Mouse (Mus musculus): ENCODE measurements around the gene Zfp97.
"Not testable (repeated sequence)": the region's sequence is repeated elsewhere in the genome, so short reads cannot be mapped to it uniquely, and the experiment has no call there.

The Zfp97 gene

DNA sequence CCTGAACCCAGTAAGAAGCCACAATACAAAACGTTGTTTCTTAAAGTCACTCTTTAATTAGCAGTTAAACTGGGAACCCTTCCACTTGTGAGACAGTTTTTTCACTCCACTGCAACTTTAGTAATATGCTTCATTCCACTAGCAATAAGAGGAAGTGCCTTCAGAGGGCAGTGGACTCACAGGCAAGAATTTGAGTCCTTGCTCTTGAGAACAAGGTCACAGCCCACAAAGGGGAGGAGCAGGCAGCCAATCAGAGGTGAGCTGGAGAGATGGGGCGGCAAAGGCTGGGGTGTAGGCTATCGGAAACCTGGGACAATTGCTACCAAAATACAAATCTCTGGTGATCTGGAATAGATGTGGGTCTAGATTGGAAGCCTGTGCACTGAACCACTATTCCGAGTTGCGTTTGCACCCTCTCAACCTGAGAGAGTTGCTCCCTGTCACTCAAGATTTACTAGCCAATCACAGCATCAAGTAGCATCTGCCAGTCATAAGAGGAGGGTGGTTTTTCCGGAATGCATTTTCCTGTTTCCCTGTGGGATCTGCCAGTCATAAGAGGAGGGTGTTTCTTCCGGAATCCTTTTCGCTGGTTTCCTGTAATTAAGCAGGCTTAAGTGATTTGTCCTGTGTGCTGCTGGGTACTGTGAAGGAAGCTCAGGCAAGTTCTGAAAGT, at the start of gene Zfp97:
Zfp97 (plus strand) TSS at position 586 of the 673 bp plus-strand sequence.
- DNase-seq = not testable (repeated sequence)

DNA sequence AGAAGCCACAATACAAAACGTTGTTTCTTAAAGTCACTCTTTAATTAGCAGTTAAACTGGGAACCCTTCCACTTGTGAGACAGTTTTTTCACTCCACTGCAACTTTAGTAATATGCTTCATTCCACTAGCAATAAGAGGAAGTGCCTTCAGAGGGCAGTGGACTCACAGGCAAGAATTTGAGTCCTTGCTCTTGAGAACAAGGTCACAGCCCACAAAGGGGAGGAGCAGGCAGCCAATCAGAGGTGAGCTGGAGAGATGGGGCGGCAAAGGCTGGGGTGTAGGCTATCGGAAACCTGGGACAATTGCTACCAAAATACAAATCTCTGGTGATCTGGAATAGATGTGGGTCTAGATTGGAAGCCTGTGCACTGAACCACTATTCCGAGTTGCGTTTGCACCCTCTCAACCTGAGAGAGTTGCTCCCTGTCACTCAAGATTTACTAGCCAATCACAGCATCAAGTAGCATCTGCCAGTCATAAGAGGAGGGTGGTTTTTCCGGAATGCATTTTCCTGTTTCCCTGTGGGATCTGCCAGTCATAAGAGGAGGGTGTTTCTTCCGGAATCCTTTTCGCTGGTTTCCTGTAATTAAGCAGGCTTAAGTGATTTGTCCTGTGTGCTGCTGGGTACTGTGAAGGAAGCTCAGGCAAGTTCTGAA, 57.7 kb downstream of the Zfp97 start:
- not testable (repeated sequence) for DNase-seq

GRCm38 (mm10) chr17:17194761-17195160, 73.5 kb downstream of the Zfp97 start:
- not testable (repeated sequence) for DNase-seq

GRCm38 (mm10) chr17:17195178-17195577, 74.0 kb downstream of the Zfp97 start:
- no peak for DNase-seq

GRCm38 (mm10) chr17:17196111-17196510, 74.9 kb downstream of the Zfp97 start:
- DNase-seq = not testable (repeated sequence)
